Mouse (Mus musculus): ENCODE results near the gene Nlgn1. TPM values are rescaled to one million over a fixed set of nuclear protein-coding genes. Genes with fewer than 3 reads are reported as not detected.
A peak's percentile ranks its signal among the peaks of the same experiment; 100 is the strongest.

Nlgn1 gene
- polyA plus RNA-seq, 1 experiment from 2014 or later: 2.5 TPM

- Histone ChIP-seq H3K27me3 (ENCODE audit: insufficient read depth, poor library complexity, severe bottlenecking) (no peaks in the 10 kb centered on the region), H3K9me3 (no peaks in the 10 kb centered on the region), H3K4me3 (no peak overlapping the region), H3K36me3 (no peaks in the 10 kb centered on the region), H3K27ac (no peak overlapping the region), H3K4me1 (replicated peaks) (no peaks in the 10 kb centered on the region)
- WGBS: 74% methylated on average over 7 of the region's 7 CpGs
- no peak for DNase-seq (ENCODE audit: low spot score)
These were observed 329.2 kb downstream of the Nlgn1 start for GRCm38 (mm10) chr3:26002863-26003608.

GRCm38 (mm10) chr3:26002367-26002766 is 329.9 kb downstream of the Nlgn1 start:
- Histone ChIP-seq H3K27me3 (ENCODE audit: insufficient read depth, poor library complexity, severe bottlenecking) (no peaks in the 10 kb centered on the region), H3K36me3 (no peaks in the 10 kb centered on the region), H3K27ac (no peak overlapping the region), H3K9me3 (no peaks in the 10 kb centered on the region), H3K4me3 (no peak overlapping the region), H3K4me1 (replicated peaks) (no peaks in the 10 kb centered on the region)
- no peak for DNase-seq (ENCODE audit: low spot score)
- 33% methylated on average over 2 of the region's 2 CpGs for WGBS

- WGBS: 93% methylated on average over 2 of the region's 2 CpGs
These were observed 364.7 kb downstream of the Nlgn1 start for GRCm38 (mm10) chr3:25967546-25967945.

GRCm38 (mm10) chr3:25964237-25964636 is 368.0 kb downstream of the Nlgn1 start:
- WGBS: 74% methylated on average over 3 of the region's 3 CpGs
- Histone ChIP-seq H3K27me3 (ENCODE audit: insufficient read depth, poor library complexity, severe bottlenecking) (no peaks in the 10 kb centered on the region), H3K4me1 (replicated peaks) (no peaks in the 10 kb centered on the region), H3K9me3 (no peaks in the 10 kb centered on the region), H3K36me3 (no peaks in the 10 kb centered on the region), H3K27ac (no peak overlapping the region), H3K4me3 (no peak overlapping the region)
- DNase-seq (ENCODE audit: low spot score): no peak

More at GRCm38 (mm10) chr3:25967546-25967945, 364.7 kb downstream of the Nlgn1 start:
- Histone ChIP-seq H3K36me3 (no peaks in the 10 kb centered on the region), H3K9me3 (no peaks in the 10 kb centered on the region), H3K27ac (no peak overlapping the region), H3K4me1 (replicated peaks) (no peaks in the 10 kb centered on the region), H3K4me3 (no peak overlapping the region), H3K27me3 (ENCODE audit: insufficient read depth, poor library complexity, severe bottlenecking) (no peaks in the 10 kb centered on the region)
- DNase-seq (ENCODE audit: low spot score): no peak

GRCm38 (mm10) chr3:25963568-25963967 is 368.7 kb downstream of the Nlgn1 start:
- Histone ChIP-seq H3K36me3 (no peaks in the 10 kb centered on the region), H3K9me3 (no peaks in the 10 kb centered on the region), H3K27ac (no peak overlapping the region), H3K4me3 (no peak overlapping the region), H3K4me1 (replicated peaks) (no peaks in the 10 kb centered on the region), H3K27me3 (ENCODE audit: insufficient read depth, poor library complexity, severe bottlenecking) (no peaks in the 10 kb centered on the region)
- 75% methylated on average over 2 of the region's 2 CpGs for WGBS
- no peak for DNase-seq (ENCODE audit: low spot score)

GRCm38 (mm10) chr3:25916535-25916934 is 415.7 kb downstream of the Nlgn1 start:
- H3K27me3 ChIP-seq (ENCODE audit: insufficient read depth, poor library complexity, severe bottlenecking): no peaks in the 10 kb centered on the region
- DNase-seq (ENCODE audit: low spot score): no peak
- no peaks in the 10 kb centered on the region for H3K36me3 ChIP-seq
- H3K4me1 ChIP-seq (replicated peaks): no peaks in the 10 kb centered on the region
- no peaks in the 10 kb centered on the region for H3K9me3 ChIP-seq
- H3K4me3 ChIP-seq: no peak overlapping the region
- no peak overlapping the region for H3K27ac ChIP-seq
- 91% methylated on average over 5 of the region's 5 CpGs for WGBS

GRCm38 (mm10) chr3:25914365-25915065 is 417.7 kb downstream of the Nlgn1 start:
- H3K27ac ChIP-seq: no peak overlapping the region

GRCm38 (mm10) chr3:25903140-25903809 is 429.0 kb downstream of the Nlgn1 start:
- WGBS: 87% methylated on average over 11 of the region's 11 CpGs
- Histone ChIP-seq H3K4me1 (replicated peaks) (no peaks in the 10 kb centered on the region), H3K36me3 (no peaks in the 10 kb centered on the region), H3K4me3 (no peak overlapping the region), H3K27ac (no peak overlapping the region), H3K27me3 (ENCODE audit: insufficient read depth, poor library complexity, severe bottlenecking) (no peaks in the 10 kb centered on the region), H3K9me3 (peaks cover 14% of the 10 kb centered on the region)
- no peak for DNase-seq (ENCODE audit: low spot score)

More at GRCm38 (mm10) chr3:25914365-25915065, 417.7 kb downstream of the Nlgn1 start:
- Histone ChIP-seq H3K9me3 (no peaks in the 10 kb centered on the region), H3K4me1 (replicated peaks) (no peaks in the 10 kb centered on the region), H3K4me3 (no peak overlapping the region), H3K36me3 (no peaks in the 10 kb centered on the region), H3K27me3 (ENCODE audit: insufficient read depth, poor library complexity, severe bottlenecking) (no peaks in the 10 kb centered on the region)
- 80% methylated on average over 2 of the region's 2 CpGs for WGBS
- no peak for DNase-seq (ENCODE audit: low spot score)

- peaks cover 13% of the 10 kb centered on the region for H3K9me3 ChIP-seq
- no peak for DNase-seq (ENCODE audit: low spot score)
- no peaks in the 10 kb centered on the region for H3K27me3 ChIP-seq (ENCODE audit: insufficient read depth, poor library complexity, severe bottlenecking)
- H3K36me3 ChIP-seq: no peaks in the 10 kb centered on the region
- H3K4me3 ChIP-seq: no peak overlapping the region
- H3K4me1 ChIP-seq (replicated peaks): no peaks in the 10 kb centered on the region
- no peak overlapping the region for H3K27ac ChIP-seq
These were observed 434.8 kb downstream of the Nlgn1 start for GRCm38 (mm10) chr3:25897456-25897855.

GRCm38 (mm10) chr3:25884797-25885196 is 447.5 kb downstream of the Nlgn1 start:
- no peak for DNase-seq (ENCODE audit: low spot score)
- Histone ChIP-seq H3K9me3 (no peaks in the 10 kb centered on the region), H3K4me1 (replicated peaks) (no peaks in the 10 kb centered on the region), H3K27ac (no peak overlapping the region), H3K36me3 (no peaks in the 10 kb centered on the region), H3K4me3 (no peak overlapping the region), H3K27me3 (ENCODE audit: insufficient read depth, poor library complexity, severe bottlenecking) (no peaks in the 10 kb centered on the region)
- WGBS: 68% methylated on average over 2 of the region's 2 CpGs

- Histone ChIP-seq H3K27ac (no peak overlapping the region), H3K4me1 (replicated peaks) (no peaks in the 10 kb centered on the region), H3K27me3 (ENCODE audit: insufficient read depth, poor library complexity, severe bottlenecking) (no peaks in the 10 kb centered on the region), H3K9me3 (no peaks in the 10 kb centered on the region), H3K36me3 (no peaks in the 10 kb centered on the region), H3K4me3 (no peak overlapping the region)
- peak; percentile 8 for DNase-seq (ENCODE audit: low spot score)
These were observed 463.1 kb downstream of the Nlgn1 start for GRCm38 (mm10) chr3:25869161-25869560.

GRCm38 (mm10) chr3:25858384-25858783 is 473.9 kb downstream of the Nlgn1 start:
- Histone ChIP-seq H3K27ac (no peak overlapping the region), H3K4me1 (replicated peaks) (no peaks in the 10 kb centered on the region), H3K27me3 (ENCODE audit: insufficient read depth, poor library complexity, severe bottlenecking) (no peaks in the 10 kb centered on the region), H3K4me3 (no peak overlapping the region), H3K36me3 (no peaks in the 10 kb centered on the region), H3K9me3 (no peaks in the 10 kb centered on the region)
- no peak for DNase-seq (ENCODE audit: low spot score)

Data from hindbrain, embryonic 10.5 days (tissue).